Mouse (Mus musculus) common myeloid progenitor, adult 5-6 weeks (primary cell): Measurements from ENCODE around the gene Gsg1. TPM values are rescaled to one million over a fixed set of nuclear protein-coding genes. Genes with fewer than 3 reads are reported as not detected.

ENCODE experiments used
- total RNA-seq: library from RNA; stranded (forward); fragments of 200-1000, 187-1606 nt; gene quantifications from 2 replicates; pipeline ENCODE4 v1.2.3, GENCODE M21; 2017

Gsg1 gene
- total RNA-seq, 1 experiment from 2014 or later, result 0.32 TPM

Other genes with a start within 250 kb of the Gsg1 start
- gene Ddx47, start 242.7 kb downstream of the Gsg1 start, total RNA-seq, result 139 and 149 TPM in 2 replicates
- gene Gprc5a, start 188.7 kb downstream of the Gsg1 start, total RNA-seq, result 0.15 and 0.69 TPM in 2 replicates
- gene Gprc5d, start 136.1 kb downstream of the Gsg1 start, total RNA-seq, result not detected in 2 replicates
- 15.9 and 26.0 TPM in 2 replicates for gene Fam234b, start 56.4 kb downstream of the Gsg1 start, total RNA-seq
- 28.5 and 30.1 TPM in 2 replicates for gene Hebp1, start 56.3 kb downstream of the Gsg1 start, total RNA-seq
- not detected in 2 replicates for gene Pbp2, start 56.1 kb upstream of the Gsg1 start, total RNA-seq
- 2.7 and 5.4 TPM in 2 replicates for gene Emp1, start 108.2 kb upstream of the Gsg1 start, total RNA-seq